Mouse (Mus musculus): ENCODE results near the gene Frmpd1.

- no peak for TF ChIP-seq POLR2A (IDR thresholded peaks at IDR 0.05; ENCODE audit: borderline replicate concordance, insufficient read depth, low read length)
- TF ChIP-seq CTCF (IDR thresholded peaks at IDR 0.05; ENCODE audit: borderline replicate concordance, insufficient read depth, low read depth, low read length) = peak; percentile 83
Observed at GRCm38 (mm10) chr4:45279981-45280548, 95.4 kb downstream of the Frmpd1 start.

Measured in cerebellum, adult 2 months (tissue).